Mouse (Mus musculus) intestine, embryonic 15.5 days (tissue): ENCODE measurements around the gene Olfr739. TPM values are rescaled to one million over a fixed set of nuclear protein-coding genes. Genes with fewer than 3 reads are reported as not detected.

Source experiments
- ATAC-seq: fragments of 200-750 bp; cut with Nextera tagmentation; 2 replicates; pipeline ENCODE4 v1.8.0; 2017; ENCODE audit warnings: moderate TSS enrichment, moderate library complexity
- H3K27ac ChIP-seq: fragments of 300-500 bp; sonication (generic); 2 replicates; pipeline ENCODE4 v1.5.1; 2015; ENCODE audit warnings: mild to moderate bottlenecking, inconsistent platforms
- H3K27me3 ChIP-seq: fragments of 300-500 bp; sonication (generic); replicated peaks from 2 replicates; pipeline ENCODE4 v1.6.1; 2015; ENCODE audit warnings: inconsistent platforms
- H3K36me3 ChIP-seq: fragments of 300-500 bp; sonication (generic); 2 replicates; pipeline ENCODE4 v1.6.1; 2015; ENCODE audit warnings: inconsistent platforms
- H3K4me1 ChIP-seq: fragments of 300-500 bp; sonication (generic); replicated peaks from 2 replicates; pipeline ENCODE4 v1.6.1; 2015; ENCODE audit warnings: inconsistent platforms
- H3K4me2 ChIP-seq: fragments of 300-500 bp; sonication (generic); replicated peaks from 2 replicates; pipeline ENCODE4 v1.6.1; 2015; ENCODE audit warnings: mild to moderate bottlenecking, inconsistent platforms
- H3K4me3 ChIP-seq: fragments of 300-500 bp; sonication (generic); replicated peaks from 2 replicates; pipeline ENCODE4 v1.5.1; 2015; ENCODE audit warnings: inconsistent platforms
- H3K9ac ChIP-seq: fragments of 300-500 bp; sonication (generic); 2 replicates; pipeline ENCODE4 v1.6.1; 2015; ENCODE audit warnings: inconsistent platforms
- H3K9me3 ChIP-seq: fragments of 300-500 bp; sonication (generic); 2 replicates; pipeline ENCODE4 v1.6.1; 2016; ENCODE audit warnings: inconsistent platforms
- WGBS: fragments of 180-500 bp; shearing (Covaris S2); methylation state at CpG from one replicate; pipeline ENCODE4 v1.1.7; 2015; 5-methylcytosine and 5-hydroxymethylcytosine counted together
- polyA plus RNA-seq: library from polyadenylated mRNA; unstranded; fragments of >200 nt; fragmentation: Nextera tagmentation; extraction: Ambion mirVana; gene quantifications from 2 replicates; pipeline ENCODE4 v1.2.1, GENCODE M21; 2015

The Olfr739 gene
- not detected in 2 replicates for polyA plus RNA-seq

DNA sequence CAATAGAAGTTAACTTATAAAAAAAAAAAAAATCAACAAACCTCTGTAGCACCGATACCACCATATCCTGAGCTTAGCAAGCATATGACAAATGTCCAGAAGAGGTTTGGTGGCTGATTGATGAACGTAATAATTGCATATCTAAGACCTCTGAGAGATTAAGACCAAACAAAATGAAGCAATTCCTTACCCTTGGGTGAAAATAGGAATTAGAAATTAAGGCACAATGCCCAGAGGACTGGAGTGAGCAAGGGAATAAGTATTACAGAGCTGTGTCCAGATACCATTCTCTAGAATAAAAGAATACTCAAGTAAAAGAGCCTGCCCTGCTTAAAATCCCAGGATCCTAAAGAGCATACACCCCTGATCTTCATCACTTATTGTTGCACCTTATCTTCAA, at the start of gene Olfr739:
TSS of gene Olfr739 (plus strand) at position 301 of the 400 bp plus-strand sequence.
- WGBS: 62% methylated on average over 2 of the region's 2 CpGs
- Histone ChIP-seq H3K27me3 (no peaks in the 10 kb centered on the region), H3K27ac (no peak within 1 kb of the TSS), H3K4me2 (no peak within 1 kb of the TSS), H3K4me3 (no peak within 1 kb of the TSS), H3K4me1 (no peaks in the 10 kb centered on the region), H3K9me3 (no peaks in the 10 kb centered on the region), H3K36me3 (no peaks in the 10 kb centered on the region), H3K9ac (no peak within 1 kb of the TSS)
- no peak for ATAC-seq

GRCm38 (mm10) chr14:50380863-50381262, 37.6 kb upstream of the Olfr739 start, which contains the start of gene Olfr736:
Olfr736 (plus strand) TSS chr14:50381163.
- ATAC-seq: no peak
- Histone ChIP-seq H3K4me1 (no peaks in the 10 kb centered on the region), H3K36me3 (no peaks in the 10 kb centered on the region), H3K9ac (no peak within 1 kb of the TSS), H3K9me3 (no peaks in the 10 kb centered on the region), H3K4me3 (no peak within 1 kb of the TSS), H3K4me2 (no peak within 1 kb of the TSS), H3K27me3 (no peaks in the 10 kb centered on the region), H3K27ac (no peak within 1 kb of the TSS)
- 62% methylated on average over 2 of the region's 2 CpGs for WGBS

GRCm38 (mm10) chr14:50407268-50407667, 11.2 kb upstream of the Olfr739 start, which contains the start of gene Olfr738:
Olfr738 (plus strand) TSS chr14:50407568.
- H3K27me3 ChIP-seq: no peaks in the 10 kb centered on the region
- H3K9me3 ChIP-seq: no peaks in the 10 kb centered on the region
- H3K4me2 ChIP-seq: no peak within 1 kb of the TSS
- ATAC-seq: no peak
- WGBS: 67% methylated on average over 1 of the region's 1 CpGs
- H3K36me3 ChIP-seq: no peaks in the 10 kb centered on the region
- no peak within 1 kb of the TSS for H3K27ac ChIP-seq
- no peak within 1 kb of the TSS for H3K4me3 ChIP-seq
- no peak within 1 kb of the TSS for H3K9ac ChIP-seq
- H3K4me1 ChIP-seq: no peaks in the 10 kb centered on the region

GRCm38 (mm10) chr14:50445245-50445644, 26.8 kb downstream of the Olfr739 start, which contains the start of gene Olfr740:
Olfr740 (plus strand) TSS chr14:50445545.
- no peaks in the 10 kb centered on the region for H3K36me3 ChIP-seq
- no peaks in the 10 kb centered on the region for H3K4me1 ChIP-seq
- H3K9ac ChIP-seq: no peak within 1 kb of the TSS
- H3K4me3 ChIP-seq: no peak within 1 kb of the TSS
- WGBS: 86% methylated on average over 3 of the region's 3 CpGs
- no peak within 1 kb of the TSS for H3K27ac ChIP-seq
- H3K4me2 ChIP-seq: no peak within 1 kb of the TSS
- no peak for ATAC-seq
- H3K27me3 ChIP-seq: no peaks in the 10 kb centered on the region
- no peaks in the 10 kb centered on the region for H3K9me3 ChIP-seq

DNA sequence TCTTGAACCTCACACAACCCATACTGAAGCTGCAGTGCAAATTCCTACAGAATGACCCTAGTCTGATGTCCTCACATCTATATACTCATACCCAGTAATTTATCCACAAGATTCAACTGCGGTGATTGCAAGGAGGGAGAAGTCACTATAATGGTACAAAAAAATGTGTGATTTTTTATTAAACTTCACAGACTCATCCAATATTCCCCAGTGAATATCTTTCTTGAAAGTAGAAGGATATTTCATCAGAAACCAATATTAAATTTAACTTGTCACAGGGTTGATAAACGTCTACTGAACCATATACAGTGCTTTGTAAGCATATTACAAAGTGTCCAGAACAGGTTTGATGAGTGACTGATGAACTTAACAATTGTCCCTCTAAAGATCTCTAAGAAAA, 54.0 kb downstream of the Olfr739 start, which contains the start of gene Olfr741:
TSS of gene Olfr741 (plus strand) at position 301 of the 400 bp plus-strand sequence.
- Histone ChIP-seq H3K4me1 (no peaks in the 10 kb centered on the region), H3K27me3 (no peaks in the 10 kb centered on the region)
- 74% methylated on average over 2 of the region's 2 CpGs for WGBS

More for the DNA sequence above, 54.0 kb downstream of the Olfr739 start, which contains the start of gene Olfr741:
- Histone ChIP-seq H3K9ac (no peak within 1 kb of the TSS), H3K9me3 (no peaks in the 10 kb centered on the region), H3K4me3 (no peak within 1 kb of the TSS), H3K36me3 (no peaks in the 10 kb centered on the region), H3K4me2 (no peak within 1 kb of the TSS), H3K27ac (no peak within 1 kb of the TSS)
- no peak for ATAC-seq

Other genes starting within 250 kb of the Olfr739 start
- not detected in 2 replicates for gene Olfr730, start 230.4 kb upstream of the Olfr739 start, polyA plus RNA-seq
- not detected in 2 replicates for gene Olfr731, start 176.8 kb upstream of the Olfr739 start, polyA plus RNA-seq
- not detected in 2 replicates for gene Olfr732, start 134.4 kb upstream of the Olfr739 start, polyA plus RNA-seq
- not detected in 2 replicates for gene Olfr733, start 117.1 kb upstream of the Olfr739 start, polyA plus RNA-seq
- not detected in 2 replicates for gene Olfr734, start 91.9 kb upstream of the Olfr739 start, polyA plus RNA-seq
- gene Olfr735, start 69.8 kb upstream of the Olfr739 start, polyA plus RNA-seq: not detected in 2 replicates
- 0.10 TPM in 1 of 2 replicates, not detected in the other for gene Tlr11, start 60.7 kb upstream of the Olfr739 start, polyA plus RNA-seq
- not detected in 2 replicates for gene Olfr736, start 37.5 kb upstream of the Olfr739 start, polyA plus RNA-seq
- not detected in 2 replicates for gene Olfr738, start 11.1 kb upstream of the Olfr739 start, polyA plus RNA-seq
- not detected in 2 replicates for gene Olfr740, start 26.9 kb downstream of the Olfr739 start, polyA plus RNA-seq
- gene Olfr741, start 54.1 kb downstream of the Olfr739 start, polyA plus RNA-seq: not detected in 2 replicates
- not detected in 2 replicates for gene Olfr742, start 85.0 kb downstream of the Olfr739 start, polyA plus RNA-seq
- gene Olfr743, start 103.2 kb downstream of the Olfr739 start, polyA plus RNA-seq: not detected in 2 replicates
- gene Olfr744, start 196.3 kb downstream of the Olfr739 start, polyA plus RNA-seq: not detected in 2 replicates
- not detected in 2 replicates for gene Olfr745, start 220.8 kb downstream of the Olfr739 start, polyA plus RNA-seq
- not detected in 2 replicates for gene Olfr746, start 228.5 kb downstream of the Olfr739 start, polyA plus RNA-seq